ENCODE assay signal across 14 mouse cellular contexts in genomic region chr7:113186041-113186800, GRCm38 (mm10). TPM values are rescaled to one million over a fixed set of nuclear protein-coding genes. Genes with fewer than 3 reads are reported as not detected.
DNase-seq lines count a peak whose midpoint lies in the region; ATAC-seq and TF ChIP-seq lines count a peak whose summit lies in the region.
"Had no signal": no experiment of that assay in that cellular context is flagged by ENCODE, and none has a peak within 500 bp of the region (broad histone marks: within the 10 kb centered on the region; RNA-seq: fewer than 3 reads in every experiment).

No protein-coding gene starts in this region.

- peaks cover 5% of the 10 kb centered on the region for H3K4me1 ChIP-seq in lung, adult 2 months (ENCODE audit: control insufficient read depth, insufficient read depth, low read length)
- H3K4me1 ChIP-seq: embryonic facial prominence, embryonic 15.5 days; limb, embryonic 12.5 days; megakaryocyte, embryonic 14.5 days; neural tube, embryonic 13.5 days had no signal

- peak; percentile 40 to 50 for DNase-seq in lung, adult 18-20 months
- DNase-seq in lung, adult 2 months = no peak
- no peak for DNase-seq in Patski (ENCODE audit: low read depth, low spot score)
- DNase-seq in heart, adult 9 months (ENCODE audit: low spot score in 2 of 2) = peak; percentile 80 to 82
- peak; percentile 48 for DNase-seq in retina, embryonic 14.5 days (ENCODE audit: low spot score)
- no peak for DNase-seq in neural tube, embryonic 10.5 days (ENCODE audit: extremely low spot score, low spot score)
- no peak for DNase-seq in layer of hippocampus, postnatal 10 days (ENCODE audit: low spot score in 2 of 2)
- DNase-seq in left cerebral cortex, adult 11 months (ENCODE audit: low spot score) = no peak
- DNase-seq: cerebellum, adult 8-10 months had no signal

- no peaks in the 10 kb centered on the region for H3K27me3 ChIP-seq in Patski
- H3K27me3 ChIP-seq: embryonic facial prominence, embryonic 15.5 days; heart, embryonic 13.5 days; limb, embryonic 12.5 days; neural tube, embryonic 13.5 days had no signal

- no peak for TF ChIP-seq POLR2A in lung, adult 2 months (IDR thresholded peaks at IDR 0.05; ENCODE audit: borderline replicate concordance, extremely low read depth, low read depth, low read length)

- no peak overlapping the region for H3K4me3 ChIP-seq in lung, adult 2 months (replicated peaks; ENCODE audit: extremely low read depth, low read depth, low read length)
- H3K4me3 ChIP-seq: embryonic facial prominence, embryonic 15.5 days; heart, embryonic 13.5 days; limb, embryonic 12.5 days; megakaryocyte, embryonic 14.5 days; neural tube, embryonic 13.5 days had no signal

- WGBS in lung, adult 2 months = 42% methylated on average over 10 of the region's 10 CpGs

- in situ Hi-C loops in Patski (cut with MboI; ENCODE audit: low pct_unique_long_range_greater_than_20kb) = no loop called here

- POLR2A ChIA-PET in Patski (lab: Charles Lee) = no interaction called here

- no peak for TF ChIP-seq CTCF in lung, adult 2 months (IDR thresholded peaks at IDR 0.05; ENCODE audit: insufficient read depth, low read length)
- TF ChIP-seq CTCF in Patski (IDR thresholded peaks at IDR 0.05) = no peak

- CTCF ChIA-PET in Patski (lab: Charles Lee) = interaction anchor here (1.4 to 1.9 kb wide), 2 partner anchors 9 to 37 kb away, joined by 4 to 5 read pairs; no protein-coding TSS in a partner anchor

- ATAC-seq in Patski = peak; percentile 64

RNA-seq across cellular contexts. Expression of gene Arntl, which starts 21.0 kb away (rescaled TPM):
- 4.6 and 15.8 TPM in 2 replicates for polyA plus RNA-seq in lung, adult 2 months (2012; rRNA removed)
- polyA plus RNA-seq in Patski (2021) = 12.9 TPM
- 10 to 100 TPM; 26.3 to 28.1 TPM for total RNA-seq in layer of hippocampus, postnatal 10 days (2021)

Comparison
In these comparisons a context has a peak if more than half of its experiments do, and no peak if none do; other contexts are left out.
1. DNase-seq: peak in lung, adult 18-20 months (2 of 2), heart, adult 9 months (2 of 2) and retina, embryonic 14.5 days (single experiment); none in lung, adult 2 months (single experiment), Patski (single experiment), neural tube, embryonic 10.5 days (single experiment), layer of hippocampus, postnatal 10 days (0 of 2) and left cerebral cortex, adult 11 months (single experiment).